Mouse (Mus musculus) brain, embryonic 14.5 days (tissue): ENCODE measurements around the gene Tmem256.

Experiments used
- CTCF ChIP-seq: fragments of 200-500 bp; IDR thresholded peaks from 2 replicates; pipeline ENCODE4 v1.5.1; 2012; ENCODE audit warnings: inconsistent platforms, mild to moderate bottlenecking, moderate library complexity, borderline replicate concordance; ENCODE audit not compliant: insufficient read depth, insufficient read length; ENCODE audit errors: extremely low read depth
- POLR2A ChIP-seq: fragments of 200-500 bp; IDR thresholded peaks from 2 replicates; pipeline ENCODE4 v1.6.1; 2012; ENCODE audit warnings: mild to moderate bottlenecking, inconsistent platforms, borderline replicate concordance; ENCODE audit not compliant: poor library complexity, insufficient read depth, insufficient read length, severe bottlenecking; ENCODE audit errors: extremely low read depth

GRCm38 (mm10) chr11:69850754-69851153, 12.4 kb downstream of the Tmem256 start:
- TF ChIP-seq POLR2A (no peak), CTCF (no peak)
